Mouse (Mus musculus) gonadal fat pad, adult 2 months (tissue): ENCODE results near the gene Gm2026. TPM values are rescaled to one million over a fixed set of nuclear protein-coding genes. Genes with fewer than 3 reads are reported as not detected.
"Not testable (repeated sequence)": the region's sequence is repeated elsewhere in the genome, so short reads cannot be mapped to it uniquely, and the experiment has no call there.

Experiments
- DNase-seq: peaks from one replicate; pipeline ENCODE4 v3.0.0-alpha.2; 2012; ENCODE audit warnings: low read depth
- polyA plus RNA-seq: library from polyadenylated mRNA; depleted of rRNA; stranded (reverse); fragments of >200 nt; gene quantifications from 2 replicates; pipeline ENCODE4 v1.2.3, GENCODE M21; 2012; rRNA removed

Gene Gm2026
- 0.19 TPM in 1 of 2 replicates, not detected in the other for polyA plus RNA-seq

- not testable (repeated sequence) for DNase-seq
These were observed at the start of gene Gm2026 for GRCm38 (mm10) chr2:175965031-175965430. Gene Gm2026 (plus strand): TSS chr2:175965331.

GRCm38 (mm10) chr2:175931000-175931399 is 34.1 kb upstream of the Gm2026 start, which contains the start of gene Zfp966:
Gene Zfp966 (minus strand): TSS chr2:175931100.
- not testable (repeated sequence) for DNase-seq

Other genes starting within 250 kb of the Gm2026 start
- gene Gm2007, start 223.8 kb upstream of the Gm2026 start, polyA plus RNA-seq: not detected in 2 replicates
- 2.2 and 2.5 TPM in 2 replicates for gene Gm14288, start 164.2 kb upstream of the Gm2026 start, polyA plus RNA-seq
- 2.8 and 4.6 TPM in 2 replicates for gene Gm6710, start 96.1 kb upstream of the Gm2026 start, polyA plus RNA-seq
- 0.62 and 1.1 TPM in 2 replicates for gene Zfp966, start 34.2 kb upstream of the Gm2026 start, polyA plus RNA-seq
- gene Gm2004, start 184.5 kb downstream of the Gm2026 start, polyA plus RNA-seq: 0.24 TPM in 1 of 2 replicates, not detected in the other